Comparison of ENCODE assay signal across 38 mouse cellular contexts in the genomic region with DNA sequence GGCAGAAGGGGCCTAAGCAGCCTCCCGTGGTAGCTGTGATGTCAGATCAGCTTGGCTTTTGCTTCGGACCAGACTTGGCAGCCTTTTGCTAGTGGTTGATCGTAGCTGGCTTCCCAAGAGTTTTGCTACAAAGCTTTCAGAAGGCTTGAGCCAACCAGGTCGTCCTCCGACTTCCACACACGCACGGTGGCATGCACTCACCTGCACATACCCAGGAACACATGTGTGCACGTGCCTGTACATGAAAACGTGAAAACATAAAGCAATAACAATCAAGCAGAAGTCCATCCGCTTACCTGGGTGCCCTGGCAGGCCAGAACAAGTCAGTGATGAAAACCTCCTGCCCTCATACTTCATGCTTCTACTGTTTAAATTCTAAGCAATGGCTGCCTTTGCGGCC. TPM values are rescaled to one million over a fixed set of nuclear protein-coding genes. Genes with fewer than 3 reads are reported as not detected.
DNase-seq lines count a peak whose midpoint lies in the region.
"Had no signal": no experiment of that assay in that cellular context is flagged by ENCODE, and none has a peak within 500 bp of the region (broad histone marks: within the 10 kb centered on the region; RNA-seq: fewer than 3 reads in every experiment).

No protein-coding gene starts in this region.

- no peaks in the 10 kb centered on the region for H3K27me3 ChIP-seq in heart, embryonic 10.5 days (ENCODE audit: insufficient read depth, poor library complexity, severe bottlenecking)
- H3K27me3 ChIP-seq: hindbrain, embryonic 15.5 days; midbrain, embryonic 13.5 days; neural tube, embryonic 13.5 days; stomach, embryonic 15.5 days had no signal

- no peak for DNase-seq in heart, embryonic 10.5 days (ENCODE audit: low spot score)
- DNase-seq in heart, adult 8-10 months (ENCODE audit: low spot score) = no peak
- peak; percentile 36 for DNase-seq in urinary bladder, adult 2 months (ENCODE audit: low spot score)
- no peak for DNase-seq in urinary bladder, postnatal 10 days (ENCODE audit: low spot score)
- DNase-seq in skeletal muscle tissue, adult 2 months (ENCODE audit: low read depth, low spot score) = peak; percentile 48
- no peak for DNase-seq in embryo, embryonic 9.5 days (ENCODE audit: extremely low spot score)
- no peak for DNase-seq in left cerebral cortex, adult 18-20 months (ENCODE audit: low spot score in 2 of 2)
- DNase-seq: adrenal gland, adult 8-10 months; B cell, adult 2 months; cerebellum, adult 8-10 months; cerebellum, postnatal 25 days; forebrain, postnatal 0 days; gastrocnemius, postnatal 10 days; heart, postnatal 10 days; kidney, adult 18-20 months; kidney, postnatal 36 days; liver; lung, adult 2 months; lung, postnatal 10 days; retina, postnatal 1 day; right cerebral cortex, postnatal 14 days had no signal

- no peaks in the 10 kb centered on the region for H3K9me3 ChIP-seq in heart, embryonic 10.5 days
- H3K9me3 ChIP-seq: hindbrain, embryonic 15.5 days; midbrain, embryonic 13.5 days; neural tube, embryonic 13.5 days; stomach, embryonic 15.5 days had no signal

- H3K27ac ChIP-seq in heart, embryonic 10.5 days = 0 out of 2 replicates have a peak overlapping the region, but pooled peaks have one; percentile 16
- H3K27ac ChIP-seq: hindbrain, embryonic 15.5 days; layer of hippocampus, adult 2 months; liver, embryonic 14.5 days; macrophage; midbrain, embryonic 13.5 days; neural tube, embryonic 13.5 days; stomach, embryonic 15.5 days had no signal

- 85% methylated on average over 11 of the region's 11 CpGs for WGBS in heart, embryonic 10.5 days

- H3K4me3 ChIP-seq in heart, embryonic 10.5 days = no peak overlapping the region
- H3K4me3 ChIP-seq: hindbrain, embryonic 15.5 days; layer of hippocampus, adult 2 months; midbrain, embryonic 13.5 days; neural tube, embryonic 13.5 days; stomach, embryonic 15.5 days had no signal

- peaks cover 53% of the 10 kb centered on the region for H3K4me1 ChIP-seq in heart, embryonic 10.5 days

- no peaks in the 10 kb centered on the region for H3K36me3 ChIP-seq in heart, embryonic 10.5 days
- H3K36me3 ChIP-seq: hindbrain, embryonic 15.5 days; midbrain, embryonic 13.5 days; neural tube, embryonic 13.5 days; stomach, embryonic 15.5 days had no signal

RNA-seq across cellular contexts. Expression of gene Rfx8, which starts 36.2 kb away (rescaled TPM):
- 0.73 and 1.4 TPM in 2 replicates for polyA plus RNA-seq in heart, embryonic 10.5 days (2016; fragmentation: Nextera tagmentation; extraction: Ambion mirVana)
- under 1 TPM; 0.16 to 0.23 (median 0.19) TPM for total RNA-seq in heart, adult 8-10 months (2022)
- polyA plus RNA-seq in urinary bladder, adult 2 months (2012; rRNA removed) = 0.10 and 0.23 TPM in 2 replicates
- total RNA-seq in left cerebral cortex, adult 18-20 months (2021) = under 1 TPM in 1 of 2 experiments, not detected in 1; 0.16 TPM
- total RNA-seq: megakaryocyte-erythroid progenitor cell, adult 5-6 weeks had no signal
- polyA plus RNA-seq: activated CD4-positive, CD25-positive, alpha-beta regulatory T cell, adult 4 months; intestine, embryonic 14.5 days; macrophage had no signal

RNA-seq across cellular contexts. Expression of gene Gm3646, which starts 48.2 kb away (rescaled TPM):
- polyA plus RNA-seq in heart, embryonic 10.5 days (2016; fragmentation: Nextera tagmentation; extraction: Ambion mirVana) = 0.63 and 1.2 TPM in 2 replicates
- total RNA-seq in heart, adult 8-10 months (2022) = 10 to 100 TPM in 2 of 4 experiments, 1 to 10 TPM in 2; 7.6 to 12.8 (median 10.7) TPM
- not detected in 2 replicates for polyA plus RNA-seq in urinary bladder, adult 2 months (2012; rRNA removed)
- total RNA-seq in left cerebral cortex, adult 18-20 months (2021) = not detected
- total RNA-seq: adrenal gland, adult 8-10 months; adrenal gland, postnatal 4 days; forebrain, postnatal 0 days; hematopoietic stem cell, adult 5-6 weeks; layer of hippocampus, adult 2 months; layer of hippocampus, postnatal 14 days; left cerebral cortex, adult 8-10 months; left cerebral cortex, postnatal 36 days; megakaryocyte-erythroid progenitor cell, adult 5-6 weeks had no signal
- polyA plus RNA-seq: activated CD4-positive, CD25-positive, alpha-beta regulatory T cell, adult 4 months; embryonic facial prominence, embryonic 11.5 days; forebrain, postnatal 0 days; hindbrain, embryonic 15.5 days; intestine, embryonic 14.5 days; kidney, embryonic 16.5 days; liver, embryonic 14.5 days; lung, adult 2 months; macrophage; midbrain, embryonic 13.5 days; neural tube, embryonic 13.5 days had no signal

Comparison
In these comparisons a context has a peak if more than half of its experiments do, and no peak if none do; other contexts are left out.
1. DNase-seq: peak in urinary bladder, adult 2 months (single experiment) and skeletal muscle tissue, adult 2 months (single experiment); none in heart, embryonic 10.5 days (single experiment), heart, adult 8-10 months (single experiment), urinary bladder, postnatal 10 days (single experiment), embryo, embryonic 9.5 days (single experiment) and left cerebral cortex, adult 18-20 months (0 of 2).
2. RNA of gene Gm3646, which starts 48.2 kb away (total RNA-seq): 7.6 to 12.8 TPM in heart, adult 8-10 months; not detected in left cerebral cortex, adult 18-20 months; every median in the first group is over 4 times any median in the second.